Mouse (Mus musculus) olfactory bulb, adult 2 months (tissue): ENCODE results near the gene Hist1h2ah. TPM values are rescaled to one million over a fixed set of nuclear protein-coding genes. Genes with fewer than 3 reads are reported as not detected.
"Not testable (repeated sequence)": the region's sequence is repeated elsewhere in the genome, so short reads cannot be mapped to it uniquely, and the experiment has no call there.

Experiments used
- H3K27ac ChIP-seq: fragments of 200-500 bp; 2 replicates; pipeline ENCODE4 v1.5.1; 2012; ENCODE audit warnings: low read depth, low read length; ENCODE audit not compliant: insufficient read depth
- H3K4me1 ChIP-seq: fragments of 200-500 bp; 2 replicates; pipeline ENCODE4 v1.6.1; 2012; ENCODE audit warnings: low read length; ENCODE audit not compliant: control insufficient read depth, insufficient read depth
- H3K4me3 ChIP-seq: fragments of 200-500 bp; 2 replicates; pipeline ENCODE4 v1.5.1; 2012; ENCODE audit warnings: mild to moderate bottlenecking, low read depth, low read length, moderate library complexity; ENCODE audit not compliant: insufficient read depth
- CTCF ChIP-seq: fragments of 200-500 bp; IDR thresholded peaks from 2 replicates; pipeline ENCODE4 v1.5.1; 2012; ENCODE audit warnings: low read depth, mild to moderate bottlenecking, low read length, moderate library complexity; ENCODE audit not compliant: insufficient read depth
- POLR2A ChIP-seq: fragments of 200-500 bp; IDR thresholded peaks from 2 replicates; pipeline ENCODE4 v1.6.1; 2012; ENCODE audit warnings: mild to moderate bottlenecking, low read depth, low read length, moderate library complexity; ENCODE audit not compliant: insufficient read depth
- WGBS: fragments of 180-500 bp; shearing (Covaris S2); methylation state at CpG from one replicate; pipeline ENCODE4 v1.1.7; 2018; 5-methylcytosine and 5-hydroxymethylcytosine counted together
- polyA plus RNA-seq: library from polyadenylated mRNA; stranded (reverse); fragments of >200 nt; gene quantifications from 2 replicates; pipeline ENCODE4 v1.2.4, GENCODE M21; 2012; ENCODE audit warnings: low replicate concordance; ENCODE audit not compliant: missing spikeins, insufficient read depth, insufficient read length

The Hist1h2ah gene
- polyA plus RNA-seq, 1 experiment = not detected

- 87% methylated on average over 2 of the region's 2 CpGs for WGBS
- Histone ChIP-seq H3K4me3 (no peak overlapping the region), H3K4me1 (peaks cover 3% of the 10 kb centered on the region; the same call in 1 of the 2 replicates), H3K27ac (no peak overlapping the region)
- TF ChIP-seq CTCF = no peak
- TF ChIP-seq POLR2A = no peak
These were observed 13.7 kb upstream of the Hist1h2ah start for GRCm38 (mm10) chr13:22049041-22049440.

- peaks cover 3% of the 10 kb centered on the region; the same call in 1 of the 2 replicates for H3K4me1 ChIP-seq
- TF ChIP-seq POLR2A = no peak
- no peak for TF ChIP-seq CTCF
- no peak overlapping the region for H3K4me3 ChIP-seq
- 60% methylated on average over 2 of the region's 2 CpGs for WGBS
- no peak overlapping the region for H3K27ac ChIP-seq
These were observed 9.9 kb upstream of the Hist1h2ah start for GRCm38 (mm10) chr13:22045311-22045710.

- TF ChIP-seq CTCF (no peak), POLR2A (no peak)
- WGBS = 77% methylated on average over 6 of the region's 6 CpGs
- peaks cover under 1% of the 10 kb centered on the region; the same call in 1 of the 2 replicates for H3K4me1 ChIP-seq
- H3K27ac ChIP-seq = no peak overlapping the region
- H3K4me3 ChIP-seq = no peak overlapping the region
These were observed 9.2 kb upstream of the Hist1h2ah start for GRCm38 (mm10) chr13:22044432-22045155.

- Histone ChIP-seq H3K4me1 (no peaks in the 10 kb centered on the region; the same call in 1 of the 2 replicates), H3K27ac (no peak overlapping the region), H3K4me3 (peak overlapping the region; percentile 71)
- TF ChIP-seq CTCF (no peak), POLR2A (no peak)
- under 1% methylated on average over 14 of the region's 14 CpGs for WGBS
These were observed 8.4 kb upstream of the Hist1h2ah start for GRCm38 (mm10) chr13:22043503-22044431.

GRCm38 (mm10) chr13:22042568-22043502, 7.5 kb upstream of the Hist1h2ah start, which contains the start of the genes Hist1h2ag and Hist1h2bj:
TSS of gene Hist1h2ag (minus strand) at chr13:22042944.
TSS of gene Hist1h2bj (plus strand) at chr13:22043214.
- TF ChIP-seq POLR2A = peak; percentile 66; the same call in 1 of the 2 replicates
- H3K4me3 ChIP-seq = peak within 1 kb of the TSS; percentile 71
- not testable (repeated sequence) for H3K4me1 ChIP-seq
- H3K27ac ChIP-seq = peak within 1 kb of the TSS; percentile 47; the same call in 1 of the 2 replicates
- 1% methylated on average over 55 of the region's 80 CpGs for WGBS

- 2% methylated on average over 13 of the region's 13 CpGs for WGBS
- Histone ChIP-seq H3K4me1 (no peaks in the 10 kb centered on the region; the same call in 1 of the 2 replicates), H3K4me3 (peak overlapping the region; percentile 20; the same call in 1 of the 2 replicates), H3K27ac (no peak overlapping the region)
- TF ChIP-seq POLR2A (no peak), CTCF (no peak)
These were observed 6.5 kb upstream of the Hist1h2ah start for GRCm38 (mm10) chr13:22041651-22042567.

GRCm38 (mm10) chr13:22041142-22041536, 5.8 kb upstream of the Hist1h2ah start, which contains the start of gene Hist1h4i:
TSS of gene Hist1h4i (minus strand) at chr13:22041362.
- H3K4me1 ChIP-seq = not testable (repeated sequence)
- 0% methylated on average over 24 of the region's 27 CpGs for WGBS
- TF ChIP-seq POLR2A = peak; percentile 87
- H3K27ac ChIP-seq = peak within 1 kb of the TSS; percentile 42
- H3K4me3 ChIP-seq = peak within 1 kb of the TSS; percentile 50
